Mouse (Mus musculus) megakaryocyte progenitor cell, adult 5-6 weeks (primary cell): ENCODE measurements around the gene C330007P06Rik. TPM values are rescaled to one million over a fixed set of nuclear protein-coding genes. Genes with fewer than 3 reads are reported as not detected.

ENCODE experiments used
- ATAC-seq: replicated peaks from 2 replicates; pipeline ENCODE4 v1.8.0; 2016; ENCODE audit warnings: mild to moderate bottlenecking, moderate TSS enrichment, inconsistent platforms; ENCODE audit not compliant: poor library complexity
- total RNA-seq, 2 experiments: library from RNA; stranded (forward) in 1 of 2; stranded (reverse) in 1 of 2; fragments of 157-497, 149-512 nt in 1 of 2; fragments of 200-1000 nt in 1 of 2; gene quantifications; 2 replicates each; pipeline versions ENCODE4 v1.2.3 to v1.2.4; 2015 to 2017

Gene C330007P06Rik
- total RNA-seq, 2 experiments from 2014 or later = 31.2 to 63.5 TPM

DNA sequence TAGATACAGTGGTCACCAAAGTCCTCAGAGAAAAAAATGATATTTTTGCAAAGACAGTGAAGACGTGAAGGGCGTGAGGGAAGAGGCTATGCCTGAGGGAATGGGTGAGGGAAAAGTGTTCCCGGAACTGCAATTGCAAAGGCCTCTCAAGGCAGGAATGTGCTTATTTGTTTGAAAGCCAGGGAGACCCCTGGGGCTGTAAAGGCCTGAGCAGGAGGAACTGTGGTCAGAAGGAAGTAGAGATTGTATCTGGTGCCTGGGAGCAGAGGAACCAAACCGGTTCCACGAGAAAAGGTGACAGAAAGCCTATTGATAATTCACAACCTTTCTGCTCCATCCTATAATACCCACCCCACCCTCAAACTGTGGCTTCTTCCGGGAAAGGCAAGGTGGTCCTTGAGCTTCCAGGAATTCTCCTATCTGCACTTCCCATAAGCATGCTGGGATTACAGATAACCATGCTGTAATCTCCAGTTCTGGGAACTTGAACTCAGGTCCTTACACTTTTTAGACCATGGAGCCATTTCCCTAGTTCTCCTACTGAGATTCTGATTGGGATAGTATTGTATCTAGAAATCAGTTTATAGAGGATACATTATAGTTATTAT, 36.7 kb downstream of the C330007P06Rik start:
- no peak for ATAC-seq

DNA sequence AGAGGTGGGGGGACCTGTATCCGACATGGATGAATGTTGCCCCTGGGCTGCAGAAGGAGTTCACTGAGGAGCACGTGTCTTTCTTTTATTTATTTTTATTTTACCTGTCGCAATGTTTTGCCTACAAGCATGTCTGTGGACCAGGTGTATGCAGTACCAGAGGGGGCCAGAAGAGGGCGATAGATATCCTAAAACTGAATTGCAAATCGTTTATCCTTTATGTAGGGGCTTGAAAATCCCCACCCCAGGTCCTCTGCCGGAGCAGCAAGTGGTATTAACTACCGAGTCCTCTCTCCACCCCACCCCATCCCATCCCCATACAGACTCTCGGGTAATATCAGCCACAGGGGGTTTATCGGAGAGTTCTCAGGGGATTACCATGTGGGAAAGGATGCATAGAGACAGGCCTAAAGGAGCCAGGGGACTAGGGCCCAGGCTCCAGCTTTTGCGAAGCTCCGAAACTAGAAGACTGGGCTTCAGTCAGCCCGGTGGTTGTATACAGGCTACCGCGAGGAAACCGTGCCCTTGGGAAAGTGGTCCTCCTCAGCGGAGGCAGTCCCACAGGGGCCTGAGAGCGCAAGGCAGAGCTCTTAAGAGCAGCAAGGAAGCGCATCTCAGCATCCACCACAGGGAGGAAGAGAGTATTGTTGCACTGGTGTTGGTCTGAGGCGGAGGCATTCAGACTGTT, 40.4 kb downstream of the C330007P06Rik start:
- ATAC-seq = peak; percentile 70

DNA sequence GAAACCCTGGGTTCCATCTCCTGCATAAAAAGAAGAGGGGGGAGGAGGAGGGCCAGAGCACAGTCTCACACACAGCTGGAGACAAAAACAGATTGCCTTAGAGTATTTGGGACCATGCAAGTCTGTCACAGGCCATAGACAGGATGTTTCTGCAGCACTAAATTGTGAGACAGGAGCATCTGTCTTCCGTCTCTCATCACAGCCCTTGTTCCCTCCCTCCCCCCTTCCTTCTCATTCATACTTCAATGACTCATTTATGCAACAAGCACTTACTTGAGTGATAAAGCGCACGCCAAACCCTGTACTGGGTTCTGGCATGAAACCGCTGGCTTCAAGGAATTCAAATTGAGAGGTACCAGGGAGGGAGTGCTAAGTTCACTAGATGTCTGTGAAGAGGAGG, 42.3 kb downstream of the C330007P06Rik start:
- no peak for ATAC-seq

DNA sequence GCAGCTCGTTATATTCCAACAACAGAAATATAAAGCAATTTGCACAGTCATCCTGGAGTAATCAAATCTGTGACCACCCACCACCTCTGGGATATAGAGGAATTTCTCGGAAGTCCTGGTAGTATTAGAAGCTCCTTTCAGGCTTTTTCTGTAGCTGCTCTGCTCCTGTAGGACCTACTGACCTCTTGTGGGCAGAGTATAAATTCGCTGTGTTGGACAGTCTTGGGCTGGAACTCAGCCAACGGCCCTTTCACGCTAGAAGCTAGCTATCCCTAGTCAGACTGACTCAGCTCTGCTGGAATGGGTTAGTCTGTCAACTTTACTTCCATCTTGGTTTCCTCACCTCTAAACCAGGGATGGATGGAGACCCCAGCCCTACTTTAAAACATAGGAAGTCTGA, 43.6 kb downstream of the C330007P06Rik start:
- 0 out of 2 replicates have a peak, but pooled peaks have one; percentile 20 for ATAC-seq

GRCm38 (mm10) chrX:36826873-36827272, 47.0 kb downstream of the C330007P06Rik start:
- ATAC-seq = no peak

DNA sequence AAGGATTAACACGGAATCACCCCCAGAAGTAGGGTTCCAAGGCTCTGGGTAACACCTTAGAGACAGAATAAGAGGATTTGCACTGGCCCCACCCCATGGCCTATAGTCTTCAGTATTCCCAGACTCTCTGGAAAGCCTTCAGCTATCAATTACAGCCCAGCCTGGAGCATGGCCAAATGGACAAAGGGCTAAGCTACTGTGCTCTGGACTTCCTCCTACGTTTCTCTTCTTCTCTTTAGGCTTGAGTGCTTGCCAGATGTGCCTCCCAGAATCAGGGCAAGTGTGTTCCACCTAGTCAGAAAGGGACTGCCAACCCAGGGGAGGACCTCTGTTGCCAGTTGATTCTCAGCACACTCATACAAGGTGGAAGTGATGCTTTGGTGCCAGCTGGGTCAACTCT, 48.9 kb downstream of the C330007P06Rik start:
- no peak for ATAC-seq

DNA sequence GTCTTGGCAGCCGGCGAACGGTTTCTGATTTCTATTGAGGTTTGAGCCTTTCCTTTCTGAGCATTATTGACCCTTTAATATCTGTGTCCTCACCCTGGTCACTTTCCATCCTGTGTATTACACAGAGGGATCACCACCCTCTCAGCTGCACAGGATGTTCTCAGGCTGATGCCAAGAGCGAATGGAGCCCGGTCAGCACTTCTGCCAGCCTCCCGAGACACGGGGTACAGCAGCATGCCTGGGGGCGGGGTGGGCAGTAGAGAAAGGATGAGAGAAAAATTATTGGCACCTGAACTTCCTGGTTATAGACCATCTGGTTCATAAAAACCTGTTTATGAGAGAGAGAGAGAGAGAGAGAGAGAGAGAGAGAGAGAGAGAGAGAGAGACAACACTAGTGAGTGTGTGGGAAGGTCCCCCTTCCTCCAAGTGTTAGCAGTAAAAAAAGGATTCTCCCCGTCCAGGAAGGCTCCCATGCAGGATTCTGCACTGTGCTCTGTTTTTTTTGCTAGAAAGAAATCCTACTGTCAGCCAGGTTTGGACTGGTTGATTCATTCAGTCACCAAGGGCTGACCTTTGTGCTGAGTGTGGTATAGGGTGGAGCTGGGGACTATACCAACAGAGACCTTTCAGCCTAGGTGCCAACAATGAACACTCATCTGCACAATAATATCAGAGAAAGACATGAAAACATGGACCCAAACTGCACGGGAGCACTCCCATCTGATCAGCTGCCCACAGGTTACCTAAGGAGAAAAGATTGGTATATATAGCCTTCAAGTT, 49.8 kb downstream of the C330007P06Rik start:
- no peak for ATAC-seq

DNA sequence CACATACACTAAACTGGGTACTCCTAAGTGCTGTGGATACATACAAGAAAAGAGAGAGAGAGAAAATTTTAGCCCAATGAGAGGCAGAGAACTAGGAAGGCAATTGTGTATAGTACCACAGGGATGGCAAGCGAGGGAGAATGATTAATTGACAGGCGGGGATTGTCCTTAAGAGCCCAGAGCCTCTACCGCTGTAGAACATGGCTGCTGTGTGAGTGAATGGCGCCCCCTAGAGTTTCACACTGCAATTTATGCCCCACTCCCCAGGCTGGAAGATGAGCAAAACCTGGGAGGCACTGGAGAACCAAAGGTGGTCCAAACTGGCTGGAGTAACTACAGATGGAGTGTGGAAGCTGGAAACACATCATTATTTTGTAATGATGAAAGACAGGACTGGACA, 53.7 kb downstream of the C330007P06Rik start:
- peak; percentile 94 for ATAC-seq

GRCm38 (mm10) chrX:36819575-36819974, 54.3 kb downstream of the C330007P06Rik start:
- no peak for ATAC-seq

GRCm38 (mm10) chrX:36816953-36817441, 56.9 kb downstream of the C330007P06Rik start:
- ATAC-seq = peak; percentile 58

- no peak for ATAC-seq
These were observed 57.5 kb downstream of the C330007P06Rik start for GRCm38 (mm10) chrX:36816368-36816899.

DNA sequence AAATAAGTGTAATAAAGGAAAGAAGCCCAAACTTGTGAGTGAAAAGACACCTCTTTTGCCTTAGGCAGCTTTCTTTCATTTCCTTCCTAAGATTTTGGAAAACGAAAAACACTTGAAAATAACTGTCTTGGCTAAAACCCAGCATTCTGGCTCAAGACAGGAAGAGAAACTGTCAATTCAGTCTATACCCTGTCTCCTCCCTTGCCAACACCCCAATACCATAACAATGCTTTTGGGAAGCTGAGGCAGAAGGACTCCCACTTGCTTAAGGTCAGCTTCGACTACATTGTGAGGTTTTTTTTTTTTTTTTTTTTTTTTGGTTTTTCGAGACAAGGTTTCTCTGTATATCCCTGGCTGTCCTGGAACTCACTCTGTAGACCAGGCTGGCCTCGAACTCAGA, 58.5 kb downstream of the C330007P06Rik start:
- ATAC-seq = no peak

DNA sequence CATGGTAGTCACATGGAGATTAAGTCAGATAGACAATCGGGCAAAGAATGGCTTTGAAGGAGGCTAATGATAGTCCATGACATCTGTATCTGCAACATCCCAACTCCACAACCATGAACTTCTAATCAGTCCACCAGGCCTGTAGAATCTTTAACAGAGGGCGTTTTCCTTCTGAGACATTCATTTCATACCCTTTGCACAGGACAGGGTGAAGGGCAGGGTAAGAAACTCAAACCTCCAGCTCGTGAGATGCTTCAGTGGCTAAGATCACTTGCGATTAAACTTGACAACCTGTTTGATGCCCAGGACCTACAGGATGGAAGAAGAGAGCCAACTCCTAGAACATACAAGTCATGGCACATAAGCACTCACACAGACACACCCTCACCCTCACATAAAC, 58.9 kb downstream of the C330007P06Rik start:
- ATAC-seq = no peak

GRCm38 (mm10) chrX:36814161-36814836, 59.6 kb downstream of the C330007P06Rik start:
- ATAC-seq = no peak

DNA sequence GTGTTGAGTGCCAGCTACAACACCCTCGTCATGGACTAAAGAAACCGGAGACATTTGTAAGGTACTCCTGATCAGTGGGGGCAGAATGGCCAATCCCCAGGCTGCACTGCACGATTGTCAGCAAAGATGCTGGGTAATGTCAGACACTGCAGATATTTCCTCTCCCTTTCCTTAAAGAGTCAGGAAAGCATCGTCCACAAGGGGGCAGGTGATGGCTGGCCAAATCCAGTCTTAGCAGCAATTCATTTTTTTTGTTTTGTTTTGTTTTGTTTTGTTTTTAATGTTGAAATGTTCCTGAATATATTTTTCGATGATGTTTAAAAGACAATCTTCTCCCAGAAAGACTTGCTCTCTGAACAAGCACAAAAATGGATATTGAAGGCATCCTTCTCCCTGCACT, 62.5 kb downstream of the C330007P06Rik start:
- ATAC-seq = peak; percentile 24; the same call in 1 of the 2 replicates

GRCm38 (mm10) chrX:36808318-36808683, 65.6 kb downstream of the C330007P06Rik start:
- no peak for ATAC-seq

DNA sequence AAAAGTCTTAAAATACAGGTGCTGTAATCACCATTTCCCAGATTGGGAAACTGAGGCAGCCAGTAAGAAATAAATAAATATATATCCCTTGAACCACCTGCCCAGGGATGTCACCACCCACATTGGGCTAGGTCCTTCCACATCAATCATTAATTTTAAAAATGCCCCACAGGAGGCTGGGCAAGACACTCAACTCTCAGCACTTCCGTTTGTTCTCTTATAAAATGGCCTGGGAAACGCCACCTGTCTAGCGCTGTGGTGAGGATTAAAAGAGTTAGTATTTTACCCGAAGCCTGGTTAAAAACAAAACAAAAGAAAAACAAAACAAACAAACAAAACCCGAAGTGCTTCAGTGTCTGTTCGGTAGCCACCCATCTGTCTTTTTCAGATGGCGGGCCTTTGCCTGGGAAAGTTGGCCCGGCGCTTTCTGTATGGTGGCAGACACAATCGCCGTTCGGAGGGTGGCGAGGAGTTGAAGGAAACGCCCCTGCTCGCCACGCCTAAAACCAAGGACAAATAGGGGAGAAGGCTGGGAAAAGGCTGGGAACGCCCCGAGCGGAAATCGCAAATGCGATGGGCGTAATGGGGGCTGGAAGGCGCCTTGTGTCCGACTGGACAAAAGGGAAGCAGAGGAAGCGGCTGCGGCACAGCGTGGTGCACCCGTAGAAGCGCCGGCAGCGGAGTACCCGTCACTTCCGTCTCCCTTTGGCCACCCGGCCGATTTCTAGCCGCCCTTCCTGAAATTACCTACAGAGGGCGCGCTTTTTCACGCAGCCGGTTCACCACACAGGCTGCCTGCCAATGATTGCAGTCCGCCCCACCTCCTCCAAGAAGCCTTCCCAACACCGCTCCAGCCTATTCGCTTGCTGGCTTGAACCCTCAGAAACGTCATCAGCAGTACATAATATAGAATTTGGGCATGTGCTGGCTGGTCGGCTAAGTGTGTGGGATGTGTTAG, 66.3 kb downstream of the C330007P06Rik start:
- ATAC-seq = peak; percentile 93

DNA sequence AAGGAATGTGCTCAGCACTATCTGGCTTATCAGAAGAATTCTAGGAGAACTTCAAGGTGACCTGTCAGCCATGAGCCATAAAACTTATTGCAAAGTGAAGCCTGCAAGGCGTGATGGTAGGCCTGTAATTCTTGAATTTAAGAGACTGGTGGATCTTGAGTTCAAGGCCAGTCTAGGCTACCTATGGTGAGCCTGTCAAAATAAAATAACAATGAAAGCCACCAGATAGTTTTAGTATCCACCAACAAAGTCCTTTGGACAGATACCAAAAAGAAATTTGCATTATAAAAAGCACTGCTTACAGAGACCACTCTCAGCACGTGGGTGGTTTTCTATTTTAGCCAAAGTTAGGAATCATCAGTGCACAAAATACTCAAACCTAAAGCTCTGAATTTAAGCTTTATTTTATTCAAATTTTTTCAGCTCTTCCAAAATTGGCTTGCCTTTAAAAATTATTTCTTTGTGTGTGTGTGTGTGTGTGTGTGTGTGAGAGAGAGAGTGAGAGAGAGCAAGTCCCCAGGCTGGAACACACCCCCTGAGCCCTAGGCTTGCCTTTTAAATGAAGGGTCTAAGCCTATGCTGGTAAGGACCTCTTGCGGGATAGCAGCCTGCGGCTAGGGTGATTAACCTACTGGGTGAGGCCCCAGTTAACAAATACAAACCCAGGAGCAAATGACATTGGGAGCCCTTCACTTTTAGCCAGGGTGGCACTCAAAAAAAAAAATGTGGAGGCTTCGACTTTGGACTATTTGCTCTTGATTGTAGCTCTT, 68.3 kb downstream of the C330007P06Rik start:
- ATAC-seq = no peak

DNA sequence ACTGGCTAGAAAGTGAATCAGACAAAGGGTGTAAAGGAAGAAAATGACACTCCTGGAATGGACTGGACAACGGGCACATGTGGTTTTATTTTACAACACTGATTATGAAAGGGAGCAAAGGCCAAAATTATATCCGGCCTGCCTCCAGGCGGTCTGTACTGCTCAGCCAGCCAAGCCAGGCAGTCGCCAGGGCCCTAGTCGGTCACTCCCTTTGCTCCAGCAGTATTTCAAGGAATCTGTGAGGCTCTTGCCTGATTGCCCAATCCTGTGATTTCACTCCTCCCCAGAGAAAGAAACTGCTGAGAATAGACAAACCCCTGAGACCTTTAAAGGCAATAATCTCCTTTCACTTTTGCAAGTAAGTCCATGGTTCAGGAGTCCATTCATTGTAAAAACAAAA, 69.7 kb downstream of the C330007P06Rik start:
- no peak for ATAC-seq
